Mouse (Mus musculus) right cerebral cortex, postnatal 36 days (tissue): ENCODE data around the gene Pidd1.

Source experiments
- DNase-seq, 2 experiments: peaks; one replicate each; pipeline ENCODE4 v3.0.0; 2022; ENCODE audit warnings: low spot score in 2 of 2, mixed read lengths in 1 of 2

Pidd1 gene

GRCm38 (mm10) chr7:141443828-141444237 is at the start of gene Pidd1:
TSS of gene Pidd1 (minus strand) at chr7:141444025.
- DNase-seq = no peak

- no peak for DNase-seq
Observed at GRCm38 (mm10) chr7:141492738-141493137, 48.9 kb upstream of the Pidd1 start.

- no peak for DNase-seq
Observed at GRCm38 (mm10) chr7:141491151-141491550, 47.3 kb upstream of the Pidd1 start.

- no peak for DNase-seq
Observed at GRCm38 (mm10) chr7:141487141-141487540, 43.3 kb upstream of the Pidd1 start.

GRCm38 (mm10) chr7:141486239-141486638 is 42.4 kb upstream of the Pidd1 start:
- no peak for DNase-seq

- no peak for DNase-seq
Observed at GRCm38 (mm10) chr7:141485606-141486005, 41.8 kb upstream of the Pidd1 start.

- DNase-seq = no peak
Observed at GRCm38 (mm10) chr7:141485186-141485585, 41.4 kb upstream of the Pidd1 start.

- no peak for DNase-seq
Observed at GRCm38 (mm10) chr7:141484186-141485120, 40.6 kb upstream of the Pidd1 start.

GRCm38 (mm10) chr7:141483114-141483653 is 39.4 kb upstream of the Pidd1 start:
- no peak for DNase-seq

GRCm38 (mm10) chr7:141482531-141483024 is 38.8 kb upstream of the Pidd1 start:
- DNase-seq = no peak

- no peak for DNase-seq
Observed at GRCm38 (mm10) chr7:141481498-141482401, 37.9 kb upstream of the Pidd1 start.

GRCm38 (mm10) chr7:141480842-141481497 is 37.1 kb upstream of the Pidd1 start:
- no peak for DNase-seq

GRCm38 (mm10) chr7:141478270-141478748 is 34.5 kb upstream of the Pidd1 start:
- DNase-seq = no peak

GRCm38 (mm10) chr7:141477578-141478269 is 33.9 kb upstream of the Pidd1 start:
- DNase-seq = no peak

- DNase-seq = no peak
Observed at GRCm38 (mm10) chr7:141476981-141477370, 33.2 kb upstream of the Pidd1 start.

GRCm38 (mm10) chr7:141476226-141476980 is 32.6 kb upstream of the Pidd1 start:
- DNase-seq = no peak

GRCm38 (mm10) chr7:141475805-141476158 is 32.0 kb upstream of the Pidd1 start:
- DNase-seq = no peak

- DNase-seq = peak; percentile 66 to 71
Observed at GRCm38 (mm10) chr7:141475011-141475804, 31.4 kb upstream of the Pidd1 start, which contains the start of the genes Polr2l and Tspan4. TSS of gene Polr2l (minus strand) at chr7:141475132. TSS of gene Tspan4 (plus strand) at chr7:141475240.

GRCm38 (mm10) chr7:141474160-141474559 is 30.3 kb upstream of the Pidd1 start:
- no peak for DNase-seq
